Mouse (Mus musculus): ENCODE data around the gene Mki67. TPM values are rescaled to one million over a fixed set of nuclear protein-coding genes. Genes with fewer than 3 reads are reported as not detected.
"Not testable (repeated sequence)": the region's sequence is repeated elsewhere in the genome, so short reads cannot be mapped to it uniquely, and the experiment has no call there.

Mki67 gene
- polyA plus RNA-seq, 1 experiment = 10.8 TPM

- TF ChIP-seq TAL1 (IDR thresholded peaks at IDR 0.05; ENCODE audit: low read length) (no peak), GATA1 (IDR thresholded peaks at IDR 0.05; ENCODE audit: low read length) (no peak)
- Histone ChIP-seq H3K9me3 (ENCODE audit: control insufficient read depth, low read length) (no peaks in the 10 kb centered on the region; the same call in 1 of the 2 replicates), H3K27me3 (ENCODE audit: control insufficient read depth) (no peaks in the 10 kb centered on the region; the same call in 1 of the 2 replicates), H3K36me3 (ENCODE audit: control insufficient read depth) (peaks cover 100% of the 10 kb centered on the region), H3K4me1 (ENCODE audit: control insufficient read depth) (peaks cover 2% of the 10 kb centered on the region; the same call in 1 of the 2 replicates), H3K4me3 (replicated peaks) (no peak overlapping the region)
These were observed 24.2 kb downstream of the Mki67 start for GRCm38 (mm10) chr7:135691941-135692340.

DNA sequence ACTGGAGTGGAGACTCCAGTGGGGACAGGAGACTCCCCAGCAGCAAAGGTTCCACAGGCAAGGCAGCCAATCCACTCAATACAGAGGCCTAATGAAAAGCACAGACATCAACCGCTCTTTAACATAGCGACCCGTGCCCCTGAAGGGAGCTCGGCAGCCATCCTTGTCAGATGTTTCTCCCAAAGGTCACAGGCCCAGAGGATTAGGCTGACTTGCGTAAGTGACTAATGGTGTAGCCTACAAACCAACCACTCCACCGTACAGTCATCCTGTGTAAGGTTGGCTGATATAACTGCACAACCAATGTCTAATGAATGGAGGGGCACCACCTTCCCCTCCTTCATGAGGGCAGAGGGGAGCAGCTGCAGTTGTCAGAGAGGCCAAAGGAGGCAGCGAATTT lies 26.8 kb downstream of the Mki67 start:
- peaks cover 100% of the 10 kb centered on the region for H3K36me3 ChIP-seq (ENCODE audit: control insufficient read depth)
- H3K9me3 ChIP-seq (ENCODE audit: control insufficient read depth, low read length) = no peaks in the 10 kb centered on the region
- no peaks in the 10 kb centered on the region; the same call in 1 of the 2 replicates for H3K27me3 ChIP-seq (ENCODE audit: control insufficient read depth)
- TF ChIP-seq TAL1 (IDR thresholded peaks at IDR 0.05; ENCODE audit: low read length) = no peak
- peaks cover 2% of the 10 kb centered on the region; the same call in 1 of the 2 replicates for H3K4me1 ChIP-seq (ENCODE audit: control insufficient read depth)
- H3K4me3 ChIP-seq (replicated peaks) = no peak overlapping the region

DNA sequence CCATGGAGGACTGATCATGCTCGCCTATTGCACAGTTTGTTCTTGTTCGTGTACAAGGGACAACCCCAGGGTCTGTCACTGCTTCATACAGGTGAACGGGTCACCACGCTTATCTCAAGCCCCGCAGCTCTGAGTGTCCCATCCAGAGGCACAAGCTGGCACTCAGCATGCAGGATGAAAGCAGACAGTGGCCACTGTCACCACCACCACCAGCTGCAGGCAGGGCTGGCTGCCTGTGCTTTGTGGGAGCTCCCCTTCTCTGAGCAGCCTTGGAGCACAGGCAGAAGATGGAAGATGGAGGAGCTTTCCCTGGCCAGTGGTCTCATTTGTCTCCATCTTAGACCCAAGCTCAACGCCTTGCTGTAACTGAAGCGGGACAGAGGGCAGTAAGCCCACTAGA lies 31.2 kb downstream of the Mki67 start:
- H3K4me3 ChIP-seq (replicated peaks) = no peak overlapping the region
- H3K27me3 ChIP-seq (ENCODE audit: control insufficient read depth) = no peaks in the 10 kb centered on the region; the same call in 1 of the 2 replicates
- H3K36me3 ChIP-seq (ENCODE audit: control insufficient read depth) = peaks cover 66% of the 10 kb centered on the region
- H3K9me3 ChIP-seq (ENCODE audit: control insufficient read depth, low read length) = no peaks in the 10 kb centered on the region
- TF ChIP-seq GATA1 (IDR thresholded peaks at IDR 0.05; ENCODE audit: low read length) (no peak), TAL1 (IDR thresholded peaks at IDR 0.05; ENCODE audit: low read length) (no peak)
- H3K4me1 ChIP-seq (ENCODE audit: control insufficient read depth) = no peaks in the 10 kb centered on the region

GRCm38 (mm10) chr7:135684098-135684497 lies 32.1 kb downstream of the Mki67 start:
- H3K4me1 ChIP-seq (ENCODE audit: control insufficient read depth); H3K9me3 ChIP-seq (ENCODE audit: control insufficient read depth, low read length); H3K27me3 ChIP-seq (ENCODE audit: control insufficient read depth); H3K4me3 ChIP-seq (replicated peaks): not testable (repeated sequence)
- peaks cover 58% of the 10 kb centered on the region for H3K36me3 ChIP-seq (ENCODE audit: control insufficient read depth)

DNA sequence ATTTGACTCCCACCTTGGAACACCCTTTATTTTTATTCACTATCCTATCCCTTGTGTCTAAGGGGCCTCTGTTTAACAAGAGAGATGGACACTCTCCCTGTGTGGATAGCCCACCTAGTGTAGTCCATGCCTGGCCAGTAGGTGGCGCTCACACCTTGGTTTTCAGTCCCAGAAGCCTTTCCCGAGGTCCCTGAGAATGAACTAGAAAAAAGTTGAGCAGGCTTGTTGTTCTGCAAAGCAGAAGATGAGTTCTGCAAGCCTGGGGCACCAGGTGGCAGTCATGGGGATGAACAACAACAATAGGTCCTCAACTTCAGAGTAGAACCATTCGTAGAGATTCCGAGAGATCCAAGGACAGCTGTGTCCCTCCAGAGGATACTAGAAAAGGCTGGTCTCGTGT lies 35.8 kb downstream of the Mki67 start:
- Histone ChIP-seq H3K36me3 (ENCODE audit: control insufficient read depth) (peaks cover 20% of the 10 kb centered on the region), H3K27me3 (ENCODE audit: control insufficient read depth) (no peaks in the 10 kb centered on the region)
- no peak for TF ChIP-seq GATA1 (IDR thresholded peaks at IDR 0.05; ENCODE audit: low read length)
- TF ChIP-seq TAL1 (IDR thresholded peaks at IDR 0.05; ENCODE audit: low read length) = no peak

GRCm38 (mm10) chr7:135676722-135677121 lies 39.4 kb downstream of the Mki67 start:
- no peak for TF ChIP-seq GATA1 (IDR thresholded peaks at IDR 0.05; ENCODE audit: low read length)
- no peak for TF ChIP-seq TAL1 (IDR thresholded peaks at IDR 0.05; ENCODE audit: low read length)
- H3K4me3 ChIP-seq (replicated peaks) = no peak overlapping the region
- no peaks in the 10 kb centered on the region for H3K36me3 ChIP-seq (ENCODE audit: control insufficient read depth)
- H3K4me1 ChIP-seq (ENCODE audit: control insufficient read depth) = no peaks in the 10 kb centered on the region
- no peaks in the 10 kb centered on the region for H3K27me3 ChIP-seq (ENCODE audit: control insufficient read depth)
- H3K9me3 ChIP-seq (ENCODE audit: control insufficient read depth, low read length) = no peaks in the 10 kb centered on the region

More for the DNA sequence above, 35.8 kb downstream of the Mki67 start:
- Histone ChIP-seq H3K4me1 (ENCODE audit: control insufficient read depth) (no peaks in the 10 kb centered on the region), H3K9me3 (ENCODE audit: control insufficient read depth, low read length) (no peaks in the 10 kb centered on the region), H3K4me3 (replicated peaks) (no peak overlapping the region)

DNA sequence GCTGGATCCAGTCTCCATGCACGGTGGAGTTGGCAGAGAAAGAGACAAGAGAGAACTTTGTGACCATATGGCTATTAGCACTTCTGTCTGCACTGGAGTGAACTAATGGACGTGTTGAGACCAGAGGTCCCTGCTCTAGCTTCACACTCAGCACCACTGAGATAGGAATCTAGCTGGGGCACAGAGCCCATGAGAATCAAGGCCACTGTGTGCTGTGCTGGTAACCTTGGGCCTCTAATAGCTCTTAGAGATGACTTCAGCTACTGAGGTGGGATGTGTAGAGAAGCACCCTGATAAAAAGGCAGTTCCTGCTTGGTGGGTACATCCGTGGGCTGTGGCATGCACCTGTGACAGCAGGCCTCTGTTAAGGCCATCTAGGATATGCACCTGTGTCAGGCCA lies 42.6 kb downstream of the Mki67 start:
- Histone ChIP-seq H3K9me3 (ENCODE audit: control insufficient read depth, low read length) (no peaks in the 10 kb centered on the region), H3K4me3 (replicated peaks) (no peak overlapping the region), H3K27me3 (ENCODE audit: control insufficient read depth) (no peaks in the 10 kb centered on the region), H3K36me3 (ENCODE audit: control insufficient read depth) (no peaks in the 10 kb centered on the region), H3K4me1 (ENCODE audit: control insufficient read depth) (no peaks in the 10 kb centered on the region)
- TF ChIP-seq TAL1 (IDR thresholded peaks at IDR 0.05; ENCODE audit: low read length) = no peak
- TF ChIP-seq GATA1 (IDR thresholded peaks at IDR 0.05; ENCODE audit: low read length) = no peak

DNA sequence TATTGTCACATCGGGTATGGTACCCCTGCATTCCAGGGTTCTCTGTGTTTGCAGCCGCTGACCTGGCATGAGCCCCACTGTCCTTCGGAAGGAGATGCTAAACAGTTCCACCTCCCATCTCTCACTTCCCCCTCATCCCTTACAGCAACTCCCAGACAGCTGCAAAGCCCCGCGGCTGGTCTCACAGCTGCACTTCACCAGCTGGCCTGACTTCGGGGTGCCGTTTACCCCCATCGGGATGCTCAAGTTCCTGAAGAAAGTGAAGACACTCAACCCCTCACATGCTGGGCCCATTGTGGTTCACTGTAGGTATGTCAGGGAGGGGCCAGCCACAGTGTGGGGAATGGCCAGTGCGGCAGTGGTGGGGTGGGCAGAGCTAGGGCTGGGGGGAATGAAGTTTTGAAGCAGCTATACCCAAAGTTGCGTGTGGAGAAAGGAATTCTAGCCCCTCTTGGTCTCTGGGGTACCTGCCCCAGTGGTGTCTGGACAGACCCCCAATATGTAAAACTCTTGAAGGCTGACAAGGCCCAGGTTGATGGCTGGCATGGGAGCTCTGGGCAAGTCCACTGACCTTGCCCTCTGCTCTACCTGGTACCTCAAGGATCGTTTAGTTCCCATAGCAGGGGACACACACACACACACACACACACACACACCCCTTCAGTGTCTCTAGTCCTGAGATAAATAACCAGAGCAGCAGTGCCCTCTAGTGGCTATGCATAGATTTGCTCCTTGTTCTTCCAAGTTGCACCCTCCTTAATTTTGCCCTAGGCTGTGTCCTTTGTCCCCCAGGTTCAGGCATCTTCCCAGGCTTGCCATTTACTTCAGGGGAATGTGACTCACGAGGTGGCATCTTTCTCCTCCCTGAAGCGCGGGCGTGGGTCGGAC lies 47.1 kb downstream of the Mki67 start:
- no peaks in the 10 kb centered on the region for H3K9me3 ChIP-seq (ENCODE audit: control insufficient read depth, low read length)
- no peak for TF ChIP-seq TAL1 (IDR thresholded peaks at IDR 0.05; ENCODE audit: low read length)
- no peak for TF ChIP-seq GATA1 (IDR thresholded peaks at IDR 0.05; ENCODE audit: low read length)
- H3K27me3 ChIP-seq (ENCODE audit: control insufficient read depth) = no peaks in the 10 kb centered on the region
- no peak overlapping the region for H3K4me3 ChIP-seq (replicated peaks)
- H3K4me1 ChIP-seq (ENCODE audit: control insufficient read depth) = no peaks in the 10 kb centered on the region
- no peaks in the 10 kb centered on the region for H3K36me3 ChIP-seq (ENCODE audit: control insufficient read depth)

DNA sequence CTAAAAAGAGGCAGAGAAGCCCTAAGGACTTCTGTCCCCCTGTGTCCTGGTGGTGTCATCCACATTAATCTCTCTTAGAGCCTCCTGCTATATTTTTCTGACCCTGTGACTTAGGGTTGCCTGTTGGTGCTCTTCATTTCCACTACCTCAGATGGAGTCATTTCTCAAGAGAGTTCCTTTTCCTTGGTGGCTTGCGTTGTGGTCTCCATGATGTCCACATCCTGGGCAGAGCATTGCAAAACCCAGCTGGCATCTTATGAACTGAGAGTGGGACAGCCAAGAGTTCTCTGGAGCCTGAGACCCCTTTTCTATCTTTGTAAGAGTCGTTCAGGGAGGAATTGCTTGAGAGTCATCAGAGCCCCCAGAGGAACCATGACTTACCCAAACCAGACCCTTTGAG lies 49.8 kb downstream of the Mki67 start:
- Histone ChIP-seq H3K36me3 (ENCODE audit: control insufficient read depth) (no peaks in the 10 kb centered on the region), H3K4me1 (ENCODE audit: control insufficient read depth) (no peaks in the 10 kb centered on the region)
- TF ChIP-seq GATA1 (IDR thresholded peaks at IDR 0.05; ENCODE audit: low read length) (no peak), TAL1 (IDR thresholded peaks at IDR 0.05; ENCODE audit: low read length) (no peak)

More for the DNA sequence above, 49.8 kb downstream of the Mki67 start:
- Histone ChIP-seq H3K27me3 (ENCODE audit: control insufficient read depth) (no peaks in the 10 kb centered on the region), H3K4me3 (replicated peaks) (no peak overlapping the region), H3K9me3 (ENCODE audit: control insufficient read depth, low read length) (no peaks in the 10 kb centered on the region)

Measured in erythroblast, embryonic 14.5 days (primary cell).